7 mouse cellular contexts compared by ENCODE assay signal in genomic region chr10:75859786-75860470, GRCm38 (mm10). TPM values are rescaled to one million over a fixed set of nuclear protein-coding genes. Genes with fewer than 3 reads are reported as not detected.
A peak's percentile ranks its signal among the peaks of the same experiment; 100 is the strongest.
DNase-seq lines count a peak whose midpoint lies in the region; ATAC-seq and TF ChIP-seq lines count a peak whose summit lies in the region.
"Not testable (repeated sequence)": the region's sequence is repeated elsewhere in the genome, so short reads cannot be mapped to it uniquely, and the experiment has no call there.

Gene Mif (minus strand): TSS chr10:75860240.

- peak within 1 kb of the TSS; percentile 86 for H3K27ac ChIP-seq in embryonic facial prominence, embryonic 11.5 days (replicated peaks; ENCODE audit: low read depth, low read length)
- H3K27ac ChIP-seq in kidney, adult 2 months (ENCODE audit: insufficient read depth, low read depth, low read length): peak within 1 kb of the TSS; percentile 71
- peak within 1 kb of the TSS; percentile 97 for H3K27ac ChIP-seq in limb, embryonic 12.5 days
- H3K27ac ChIP-seq in midbrain, embryonic 15.5 days: peak within 1 kb of the TSS; percentile 97
- peak within 1 kb of the TSS; percentile 83 for H3K27ac ChIP-seq in spleen, adult 2 months (ENCODE audit: insufficient read depth, low read length)

- peak within 1 kb of the TSS; percentile 68 for H3K4me2 ChIP-seq in embryonic facial prominence, embryonic 11.5 days (ENCODE audit: low read depth, low read length)
- peak within 1 kb of the TSS; percentile 81 for H3K4me2 ChIP-seq in limb, embryonic 12.5 days
- H3K4me2 ChIP-seq in midbrain, embryonic 15.5 days: peak within 1 kb of the TSS; percentile 60

- not testable (repeated sequence) for H3K36me3 ChIP-seq in embryonic facial prominence, embryonic 11.5 days (replicated peaks; ENCODE audit: control insufficient read depth, insufficient read depth, low read depth, low read length); kidney, adult 2 months (ENCODE audit: control insufficient read depth, insufficient read depth, low read length); midbrain, embryonic 15.5 days (replicated peaks); spleen, adult 2 months (ENCODE audit: control insufficient read depth, insufficient read depth, low read length)
- peaks cover 24% of the 10 kb centered on the region for H3K36me3 ChIP-seq in limb, embryonic 12.5 days

- H3K4me1 ChIP-seq in embryonic facial prominence, embryonic 11.5 days (ENCODE audit: control insufficient read depth, insufficient read depth, low read length); kidney, adult 2 months (ENCODE audit: control insufficient read depth, insufficient read depth, low read length); spleen, adult 2 months (ENCODE audit: control insufficient read depth, insufficient read depth, insufficient read length): not testable (repeated sequence)
- peaks cover 27% of the 10 kb centered on the region for H3K4me1 ChIP-seq in limb, embryonic 12.5 days (replicated peaks)
- H3K4me1 ChIP-seq in midbrain, embryonic 15.5 days: peaks cover 31% of the 10 kb centered on the region

- peak within 1 kb of the TSS; percentile 83 for H3K9ac ChIP-seq in embryonic facial prominence, embryonic 11.5 days (replicated peaks; ENCODE audit: low read length)
- H3K9ac ChIP-seq in limb, embryonic 12.5 days (replicated peaks): peak within 1 kb of the TSS; percentile 91
- H3K9ac ChIP-seq in midbrain, embryonic 15.5 days: peak within 1 kb of the TSS; percentile 84

- not testable (repeated sequence) for TF ChIP-seq CTCF in kidney, adult 2 months (conservative IDR thresholded peaks at IDR 0.05; ENCODE audit: insufficient read depth, insufficient read length, low read depth, low read length); spleen, adult 2 months (IDR thresholded peaks at IDR 0.05; ENCODE audit: extremely low read depth, insufficient read depth, insufficient read length, insufficient replicate concordance)

- peak; percentile 94 for DNase-seq in adrenal gland, postnatal 14 days
- peak; percentile 95 for DNase-seq in embryonic facial prominence, embryonic 11.5 days (ENCODE audit: low spot score)
- peak; percentile 99 for DNase-seq in heart, adult 11 months
- peak; percentile 91 for DNase-seq in kidney, adult 2 months
- peak; percentile 79 to 83 for DNase-seq in spleen, adult 2 months (ENCODE audit: low read depth in 1 of 2, low spot score in 2 of 2)

- peak within 1 kb of the TSS; percentile 72 for H3K4me3 ChIP-seq in embryonic facial prominence, embryonic 11.5 days (ENCODE audit: low read depth, low read length)
- H3K4me3 ChIP-seq in kidney, adult 2 months (ENCODE audit: insufficient read depth, low read depth, low read length): peak within 1 kb of the TSS; percentile 89
- peak within 1 kb of the TSS; percentile 72 for H3K4me3 ChIP-seq in limb, embryonic 12.5 days (replicated peaks)
- peak within 1 kb of the TSS; percentile 89 for H3K4me3 ChIP-seq in midbrain, embryonic 15.5 days
- H3K4me3 ChIP-seq in spleen, adult 2 months (ENCODE audit: extremely low read depth, insufficient read depth, insufficient read length): peak within 1 kb of the TSS; percentile 75

- not testable (repeated sequence) for H3K9me3 ChIP-seq in embryonic facial prominence, embryonic 11.5 days (replicated peaks; ENCODE audit: control insufficient read depth, low read length); limb, embryonic 12.5 days; midbrain, embryonic 15.5 days

- TF ChIP-seq POLR2A in kidney, adult 2 months (IDR thresholded peaks at IDR 0.05; ENCODE audit: low read depth, low read length): not testable (repeated sequence)
- peak; percentile 15; the same call in 1 of the 2 replicates for TF ChIP-seq POLR2A in spleen, adult 2 months (IDR thresholded peaks at IDR 0.05; ENCODE audit: low read depth, low read length)

- H3K27me3 ChIP-seq in embryonic facial prominence, embryonic 11.5 days (ENCODE audit: control insufficient read depth, insufficient read depth, low read length); kidney, adult 2 months (replicated peaks; ENCODE audit: control insufficient read depth, insufficient read depth, low read length); limb, embryonic 12.5 days; midbrain, embryonic 15.5 days (replicated peaks); spleen, adult 2 months (ENCODE audit: control insufficient read depth, insufficient read depth, low read length): not testable (repeated sequence)

- peak; percentile 95 for ATAC-seq in embryonic facial prominence, embryonic 11.5 days (replicated peaks; ENCODE audit: insufficient number of reproducible peaks, low FRiP score, low TSS enrichment, low read depth)
- ATAC-seq in limb, embryonic 12.5 days (ENCODE audit: insufficient number of reproducible peaks, insufficient read depth, low FRiP score, low TSS enrichment, low read depth): peak; percentile 94
- peak; percentile 96 for ATAC-seq in midbrain, embryonic 15.5 days (replicated peaks)

- under 1% methylated on average over 33 of the region's 46 CpGs for WGBS in embryonic facial prominence, embryonic 11.5 days
- under 1% methylated on average over 46 of the region's 46 CpGs for WGBS in kidney, adult 2 months
- under 1% methylated on average over 45 of the region's 46 CpGs for WGBS in limb, embryonic 12.5 days
- under 1% methylated on average over 46 of the region's 46 CpGs for WGBS in midbrain, embryonic 15.5 days
- under 1% methylated on average over 45 of the region's 46 CpGs for WGBS in spleen, adult 2 months

RNA-seq across cellular contexts. Expression of gene Mif, which starts in this region (rescaled TPM):
- total RNA-seq in adrenal gland, postnatal 14 days (2021): 259 and 296 TPM in 2 replicates
- polyA plus RNA-seq in embryonic facial prominence, embryonic 11.5 days (2014; fragmentation: Nextera tagmentation; extraction: Ambion mirVana): 1,991 and 2,343 TPM in 2 replicates
- 3,280 and 4,796 TPM in 2 replicates for polyA plus RNA-seq in kidney, adult 2 months (2012; rRNA removed)
- 1,855 and 1,928 TPM in 2 replicates for polyA plus RNA-seq in limb, embryonic 12.5 days (2016; fragmentation: Nextera tagmentation; extraction: Ambion mirVana)
- 1,455 and 1,508 TPM in 2 replicates for polyA plus RNA-seq in midbrain, embryonic 15.5 days (2015; fragmentation: Nextera tagmentation; extraction: Ambion mirVana)
- polyA plus RNA-seq in spleen, adult 2 months (2012; rRNA removed): 677 and 1,174 TPM in 2 replicates

Comparison
In these comparisons a context has a peak if more than half of its experiments do, and no peak if none do; other contexts are left out.
1. Peak in every context shown above with its lines: DNase-seq, ATAC-seq, H3K4me3 ChIP-seq and H3K27ac ChIP-seq.